Mouse (Mus musculus): ENCODE data around the gene Krt15.

GRCm38 (mm10) chr11:100139391-100139790 is 3.7 kb upstream of the Krt15 start:
- no peak for TF ChIP-seq CTCF (conservative IDR thresholded peaks at IDR 0.05 in 1 of 2, IDR thresholded peaks at IDR 0.05 in 1 of 2; ENCODE audit: low read depth in 2 of 2, low read length in 2 of 2)
- no peak for TF ChIP-seq MAX (IDR thresholded peaks at IDR 0.05; ENCODE audit: low read length)
- no peak for TF ChIP-seq KAT2A (IDR thresholded peaks at IDR 0.05; ENCODE audit: insufficient replicate concordance, low read length)
- TF ChIP-seq ZMIZ1 (IDR thresholded peaks at IDR 0.05; ENCODE audit: low read depth, low read length) = no peak
- no peak for TF ChIP-seq ZC3H11A (IDR thresholded peaks at IDR 0.05; ENCODE audit: low read depth, low read length)
- no peak for TF ChIP-seq ETS1 (conservative IDR thresholded peaks at IDR 0.05; ENCODE audit: low read depth, low read length)
- TF ChIP-seq HCFC1 (IDR thresholded peaks at IDR 0.05; ENCODE audit: low read depth, low read length) = no peak
- TF ChIP-seq ZKSCAN1 (IDR thresholded peaks at IDR 0.05; ENCODE audit: borderline replicate concordance, low read depth, low read length) = no peak
- TF ChIP-seq CHD1 (IDR thresholded peaks at IDR 0.05; ENCODE audit: low read depth, low read length) = no peak
- no peak for TF ChIP-seq CHD2 (IDR thresholded peaks at IDR 0.05; ENCODE audit: low read length)
- TF ChIP-seq JUND (conservative IDR thresholded peaks at IDR 0.05; ENCODE audit: low read depth, low read length) = no peak
- TF ChIP-seq RCOR1 (conservative IDR thresholded peaks at IDR 0.05; ENCODE audit: low read depth, low read length) = no peak
